9 mouse cellular contexts compared by ENCODE assay signal in the genomic region with DNA sequence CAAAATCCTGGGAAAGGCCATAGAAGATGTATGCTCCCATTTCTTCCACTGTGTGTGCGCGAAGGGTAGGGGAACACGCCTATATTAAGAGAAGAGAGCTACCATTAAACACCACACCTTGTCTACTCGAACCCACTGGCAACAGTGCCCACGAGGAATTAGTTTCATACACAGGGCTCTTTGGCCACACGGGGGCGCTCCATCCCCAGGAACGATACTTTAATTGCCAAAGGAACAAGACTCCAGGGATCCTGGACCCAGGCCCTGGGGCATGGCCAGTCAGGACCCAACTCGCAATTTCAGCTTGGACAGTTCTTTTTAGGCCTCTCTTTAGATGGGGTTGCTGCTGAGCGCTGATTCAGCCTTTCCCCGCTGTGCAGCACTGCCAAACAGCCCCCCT. TPM values are rescaled to one million over a fixed set of nuclear protein-coding genes. Genes with fewer than 3 reads are reported as not detected.
DNase-seq lines count a peak whose midpoint lies in the region; ATAC-seq and TF ChIP-seq lines count a peak whose summit lies in the region.
"Had no signal": no experiment of that assay in that cellular context is flagged by ENCODE, and none has a peak within 500 bp of the region (broad histone marks: within the 10 kb centered on the region; RNA-seq: fewer than 3 reads in every experiment).

No protein-coding gene starts in this region.

- no peak overlapping the region for H3K4me3 ChIP-seq in intestine, embryonic 14.5 days (ENCODE audit: low read depth, low read length)
- no peak overlapping the region for H3K4me3 ChIP-seq in intestine, embryonic 16.5 days (ENCODE audit: low read length)
- H3K4me3 ChIP-seq in liver, adult 2 months (ENCODE audit: insufficient read depth, low read depth, low read length), result no peak overlapping the region
- H3K4me3 ChIP-seq in neural tube, embryonic 11.5 days (ENCODE audit: low read depth, low read length), result no peak overlapping the region

- DNase-seq in intestine, embryonic 14.5 days (ENCODE audit: low spot score), result peak; percentile 93
- DNase-seq in cerebellum, adult 18-20 months, result peak; percentile 82 to 91
- peak; percentile 88 to 97 for DNase-seq in frontal cortex, postnatal 25 days (ENCODE audit: low spot score in 2 of 2)
- peak; percentile 70 to 90 for DNase-seq in kidney, adult 8-10 months
- peak; percentile 14 for DNase-seq in liver, adult 2 months (ENCODE audit: extremely low read depth, low read depth, low spot score)
- DNase-seq in neural tube, embryonic 11.5 days (ENCODE audit: low spot score), result peak; percentile 84
- DNase-seq in splenic B cell, adult 2 months (ENCODE audit: low read depth, low spot score), result peak; percentile 82

- H3K9me3 ChIP-seq in intestine, embryonic 14.5 days (ENCODE audit: control insufficient read depth, low read length), result no peaks in the 10 kb centered on the region
- H3K9me3 ChIP-seq in intestine, embryonic 16.5 days (ENCODE audit: control insufficient read depth, low read length), result no peaks in the 10 kb centered on the region
- H3K9me3 ChIP-seq in neural tube, embryonic 11.5 days (ENCODE audit: control insufficient read depth, low read length), result no peaks in the 10 kb centered on the region
- H3K9me3 ChIP-seq: stomach, embryonic 15.5 days had no signal

- peaks cover 28% of the 10 kb centered on the region for H3K4me1 ChIP-seq in intestine, embryonic 14.5 days (replicated peaks; ENCODE audit: control insufficient read depth, insufficient read depth, low read length)
- H3K4me1 ChIP-seq in intestine, embryonic 16.5 days (ENCODE audit: control insufficient read depth, insufficient read depth, low read length), result peaks cover 24% of the 10 kb centered on the region
- H3K4me1 ChIP-seq in liver, adult 2 months (ENCODE audit: control insufficient read depth, insufficient read depth, low read length), result 0 out of 2 replicates have a peak, but pooled peaks cover 1% of the 10 kb centered on the region
- H3K4me1 ChIP-seq in neural tube, embryonic 11.5 days (ENCODE audit: control insufficient read depth, insufficient read depth, low read length), result peaks cover 14% of the 10 kb centered on the region

- H3K27ac ChIP-seq in intestine, embryonic 14.5 days (ENCODE audit: low read depth), result no peak overlapping the region
- H3K27ac ChIP-seq in intestine, embryonic 16.5 days (ENCODE audit: low read length), result no peak overlapping the region
- H3K27ac ChIP-seq in liver, adult 2 months (replicated peaks; ENCODE audit: insufficient read depth, low read depth, low read length), result no peak overlapping the region
- no peak overlapping the region for H3K27ac ChIP-seq in neural tube, embryonic 11.5 days (ENCODE audit: low read depth, low read length)
- H3K27ac ChIP-seq: stomach, embryonic 15.5 days had no signal

- WGBS in intestine, embryonic 14.5 days, result 9% methylated on average over 11 of the region's 11 CpGs
- 6% methylated on average over 11 of the region's 11 CpGs for WGBS in intestine, embryonic 16.5 days
- WGBS in liver, adult 2 months, result 8% methylated on average over 11 of the region's 11 CpGs
- 9% methylated on average over 11 of the region's 11 CpGs for WGBS in neural tube, embryonic 11.5 days

- H3K4me2 ChIP-seq in intestine, embryonic 14.5 days (ENCODE audit: low read length), result peak overlapping the region; percentile 29; the same call in 1 of the 2 replicates
- no peak overlapping the region for H3K4me2 ChIP-seq in intestine, embryonic 16.5 days (ENCODE audit: low read depth, low read length)
- H3K4me2 ChIP-seq in neural tube, embryonic 11.5 days (ENCODE audit: low read depth), result no peak overlapping the region

- no peaks in the 10 kb centered on the region for H3K36me3 ChIP-seq in intestine, embryonic 14.5 days (ENCODE audit: control insufficient read depth, insufficient read depth, low read length)
- H3K36me3 ChIP-seq in intestine, embryonic 16.5 days (ENCODE audit: control insufficient read depth, insufficient read depth, low read length), result no peaks in the 10 kb centered on the region
- H3K36me3 ChIP-seq in liver, adult 2 months (ENCODE audit: control insufficient read depth, insufficient read depth, low read length), result no peaks in the 10 kb centered on the region
- no peaks in the 10 kb centered on the region for H3K36me3 ChIP-seq in neural tube, embryonic 11.5 days (ENCODE audit: control insufficient read depth, insufficient read depth, low read length)
- no peaks in the 10 kb centered on the region; the same call in 1 of the 2 replicates for H3K36me3 ChIP-seq in splenic B cell, adult 2 months (ENCODE audit: control insufficient read depth, insufficient read depth, low read length, poor library complexity, severe bottlenecking)
- H3K36me3 ChIP-seq: stomach, embryonic 15.5 days had no signal

- H3K9ac ChIP-seq in intestine, embryonic 14.5 days (ENCODE audit: low read length), result no peak overlapping the region
- no peak overlapping the region for H3K9ac ChIP-seq in intestine, embryonic 16.5 days (ENCODE audit: low read depth, low read length)
- H3K9ac ChIP-seq in liver, adult 2 months (ENCODE audit: low read depth, low read length), result no peak overlapping the region
- H3K9ac ChIP-seq in neural tube, embryonic 11.5 days (ENCODE audit: low read length), result no peak overlapping the region
- H3K9ac ChIP-seq: stomach, embryonic 15.5 days had no signal

- no peaks in the 10 kb centered on the region for H3K79me2 ChIP-seq in liver, adult 2 months (ENCODE audit: control insufficient read depth, insufficient read depth, low read length)

- no peak for TF ChIP-seq POLR2A in liver, adult 2 months (IDR thresholded peaks at IDR 0.05; ENCODE audit: extremely low read depth, insufficient read depth, low read length)

- peak; percentile 76 for TF ChIP-seq CTCF in liver, adult 2 months (IDR thresholded peaks at IDR 0.05; ENCODE audit: low read depth, low read length)

- no peak for ATAC-seq in intestine, embryonic 14.5 days (replicated peaks; ENCODE audit: low FRiP score, low TSS enrichment, low read depth)
- no peak for ATAC-seq in intestine, embryonic 16.5 days
- no peak for ATAC-seq in neural tube, embryonic 11.5 days (ENCODE audit: insufficient read depth, low FRiP score, low TSS enrichment)

- H3K27me3 ChIP-seq in intestine, embryonic 14.5 days (replicated peaks; ENCODE audit: control insufficient read depth, insufficient read depth, low read length), result no peaks in the 10 kb centered on the region
- H3K27me3 ChIP-seq in intestine, embryonic 16.5 days (replicated peaks; ENCODE audit: control insufficient read depth, insufficient read depth, low read length), result 0 out of 2 replicates have a peak, but pooled peaks cover 2% of the 10 kb centered on the region
- H3K27me3 ChIP-seq in liver, adult 2 months (ENCODE audit: control insufficient read depth, insufficient read depth, low read length), result no peaks in the 10 kb centered on the region
- H3K27me3 ChIP-seq in neural tube, embryonic 11.5 days (ENCODE audit: control insufficient read depth, insufficient read depth, low read length), result peaks cover 7% of the 10 kb centered on the region; the same call in 1 of the 2 replicates
- peaks cover 1% of the 10 kb centered on the region for H3K27me3 ChIP-seq in splenic B cell, adult 2 months (ENCODE audit: control insufficient read depth, insufficient read depth, low read length, poor library complexity, severe bottlenecking)
- H3K27me3 ChIP-seq: stomach, embryonic 15.5 days had no signal

RNA-seq across cellular contexts. Expression of a gene that starts 2.6 kb away (rescaled TPM):
- 1.3 and 1.6 TPM in 2 replicates for polyA plus RNA-seq in intestine, embryonic 14.5 days (2014; fragmentation: Nextera tagmentation; extraction: Ambion mirVana)
- 1.8 and 2.0 TPM in 2 replicates for polyA plus RNA-seq in intestine, embryonic 16.5 days (2015; fragmentation: Nextera tagmentation; extraction: Ambion mirVana)
- not detected in 2 replicates for total RNA-seq in liver, adult 2 months (2014; rRNA removed)
- 0.02 and 0.04 TPM in 2 replicates for polyA plus RNA-seq in liver, adult 2 months (2012; rRNA removed)
- polyA plus RNA-seq in neural tube, embryonic 11.5 days (2014; fragmentation: Nextera tagmentation; extraction: Ambion mirVana), result 2.3 and 4.4 TPM in 2 replicates

RNA-seq across cellular contexts. Expression of a gene that starts 29.6 kb away (rescaled TPM):
- 55.0 and 58.9 TPM in 2 replicates for polyA plus RNA-seq in intestine, embryonic 14.5 days (2014; fragmentation: Nextera tagmentation; extraction: Ambion mirVana)
- 24.5 and 25.0 TPM in 2 replicates for polyA plus RNA-seq in intestine, embryonic 16.5 days (2015; fragmentation: Nextera tagmentation; extraction: Ambion mirVana)
- total RNA-seq in liver, adult 2 months (2014; rRNA removed), result 44.3 and 51.1 TPM in 2 replicates
- polyA plus RNA-seq in liver, adult 2 months (2012; rRNA removed), result 9.4 and 11.1 TPM in 2 replicates
- 65.8 and 69.7 TPM in 2 replicates for polyA plus RNA-seq in neural tube, embryonic 11.5 days (2014; fragmentation: Nextera tagmentation; extraction: Ambion mirVana)

Comparison
In these comparisons a context has a peak if more than half of its experiments do, and no peak if none do; other contexts are left out.
1. DNase-seq: peak in every context shown above with its lines; median percentile 93 in intestine, embryonic 14.5 days; 92 in frontal cortex, postnatal 25 days; 86 in cerebellum, adult 18-20 months; 84 in neural tube, embryonic 11.5 days; 82 in splenic B cell, adult 2 months; 80 in kidney, adult 8-10 months; 14 in liver, adult 2 months.